Mouse (Mus musculus): ENCODE results near the gene Ctdsp2. TPM values are rescaled to one million over a fixed set of nuclear protein-coding genes. Genes with fewer than 3 reads are reported as not detected.

Ctdsp2 gene
- polyA plus RNA-seq, 1 experiment from 2014 or later, result 22.9 TPM

- H3K27me3 ChIP-seq (replicated peaks; ENCODE audit: control insufficient read depth, insufficient read depth, low read length), result no peaks in the 10 kb centered on the region
- H3K9ac ChIP-seq (replicated peaks; ENCODE audit: low read depth, low read length), result 0 out of 2 replicates have a peak overlapping the region, but pooled peaks have one; percentile 23
- H3K4me2 ChIP-seq (ENCODE audit: low read length), result no peak overlapping the region
- WGBS, result 50% methylated on average over 18 of the region's 18 CpGs
- H3K27ac ChIP-seq (ENCODE audit: low read length), result peak overlapping the region; percentile 76
- H3K9me3 ChIP-seq (ENCODE audit: control insufficient read depth, low read length), result no peaks in the 10 kb centered on the region
- peak; percentile 61 for ATAC-seq
- no peak overlapping the region for H3K4me3 ChIP-seq (replicated peaks; ENCODE audit: low read length)
- H3K36me3 ChIP-seq (ENCODE audit: control insufficient read depth, insufficient read depth), result no peaks in the 10 kb centered on the region
- H3K4me1 ChIP-seq (replicated peaks; ENCODE audit: control insufficient read depth, insufficient read depth, low read length), result peaks cover 19% of the 10 kb centered on the region
Measured at GRCm38 (mm10) chr10:126935556-126936381, 42.7 kb upstream of the Ctdsp2 start.

DNA sequence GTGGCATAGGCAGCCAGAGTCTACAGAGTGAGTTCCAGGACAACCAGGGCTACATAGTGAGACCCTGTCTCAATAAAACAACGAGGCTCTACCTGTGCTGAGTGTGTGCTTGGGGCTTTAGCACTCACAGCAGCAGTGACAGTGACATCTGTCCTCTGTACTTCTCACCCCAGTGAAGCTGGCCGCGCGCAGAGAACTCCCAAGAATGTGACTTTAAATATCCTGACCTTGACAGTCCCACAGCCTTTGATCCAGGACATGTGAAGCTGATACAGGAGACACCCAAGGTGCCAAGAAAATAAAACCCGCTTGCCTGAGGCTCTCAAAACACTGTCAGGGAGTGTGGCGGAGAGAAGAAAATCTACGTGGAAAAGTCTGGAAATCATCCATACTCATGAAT, 37.6 kb upstream of the Ctdsp2 start:
- no peak for ATAC-seq
- WGBS, result 79% methylated on average over 7 of the region's 7 CpGs

DNA sequence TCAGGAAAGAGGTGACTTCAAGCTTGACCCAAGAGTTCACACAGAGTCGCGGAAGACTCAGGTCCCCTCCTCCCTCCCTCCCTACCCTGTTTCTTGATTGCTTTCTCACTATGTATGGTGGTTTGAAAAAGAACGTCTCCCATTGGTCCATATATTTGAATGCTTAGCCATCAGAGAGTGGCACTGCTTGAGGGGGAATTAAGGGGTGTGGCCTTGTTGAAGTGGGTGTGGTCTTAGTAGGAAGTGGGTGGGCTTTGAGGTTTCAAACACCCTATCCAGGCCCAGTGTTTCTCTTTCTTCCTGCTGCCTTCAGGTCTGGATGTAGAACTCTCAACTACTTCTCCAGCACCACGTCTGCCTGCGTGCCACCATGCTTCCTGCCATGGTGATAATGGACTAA, 33.0 kb upstream of the Ctdsp2 start:
- Histone ChIP-seq H3K27me3 (replicated peaks; ENCODE audit: control insufficient read depth, insufficient read depth, low read length) (no peaks in the 10 kb centered on the region), H3K9me3 (ENCODE audit: control insufficient read depth, low read length) (0 out of 2 replicates have a peak, but pooled peaks cover 3% of the 10 kb centered on the region), H3K9ac (replicated peaks; ENCODE audit: low read depth, low read length) (no peak overlapping the region), H3K27ac (ENCODE audit: low read length) (no peak overlapping the region), H3K4me2 (ENCODE audit: low read length) (no peak overlapping the region), H3K4me1 (replicated peaks; ENCODE audit: control insufficient read depth, insufficient read depth, low read length) (no peaks in the 10 kb centered on the region), H3K4me3 (replicated peaks; ENCODE audit: low read length) (no peak overlapping the region), H3K36me3 (ENCODE audit: control insufficient read depth, insufficient read depth) (no peaks in the 10 kb centered on the region)
- WGBS, result 87% methylated on average over 5 of the region's 5 CpGs
- no peak for ATAC-seq

More for the DNA sequence above, 37.6 kb upstream of the Ctdsp2 start:
- Histone ChIP-seq H3K4me1 (replicated peaks; ENCODE audit: control insufficient read depth, insufficient read depth, low read length) (0 out of 2 replicates have a peak, but pooled peaks cover 2% of the 10 kb centered on the region), H3K27ac (ENCODE audit: low read length) (no peak overlapping the region), H3K9me3 (ENCODE audit: control insufficient read depth, low read length) (no peaks in the 10 kb centered on the region), H3K27me3 (replicated peaks; ENCODE audit: control insufficient read depth, insufficient read depth, low read length) (no peaks in the 10 kb centered on the region), H3K9ac (replicated peaks; ENCODE audit: low read depth, low read length) (no peak overlapping the region), H3K4me2 (ENCODE audit: low read length) (no peak overlapping the region), H3K36me3 (ENCODE audit: control insufficient read depth, insufficient read depth) (no peaks in the 10 kb centered on the region), H3K4me3 (replicated peaks; ENCODE audit: low read length) (no peak overlapping the region)

DNA sequence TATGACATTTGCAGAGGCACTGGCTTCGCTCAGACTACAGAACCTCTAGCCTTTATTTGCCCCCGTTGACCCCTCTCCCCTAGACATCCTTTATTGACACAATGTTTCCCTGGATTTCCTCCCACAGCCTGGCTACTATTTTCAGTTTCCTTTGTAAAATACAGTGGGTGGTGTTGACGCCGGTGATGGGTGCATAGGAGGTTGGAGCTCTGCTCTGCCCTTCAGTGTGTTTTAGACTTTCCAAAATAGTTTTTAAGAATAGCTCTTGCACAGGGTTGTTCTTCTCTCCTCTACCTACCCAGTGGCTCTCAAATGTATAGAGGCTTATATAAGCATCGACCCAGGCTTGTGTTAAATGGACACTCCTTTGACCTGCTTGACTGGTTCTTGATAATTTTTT, 28.7 kb upstream of the Ctdsp2 start:
- Histone ChIP-seq H3K4me3 (replicated peaks; ENCODE audit: low read length) (no peak overlapping the region), H3K27ac (ENCODE audit: low read length) (no peak overlapping the region), H3K4me1 (replicated peaks; ENCODE audit: control insufficient read depth, insufficient read depth, low read length) (no peaks in the 10 kb centered on the region), H3K9me3 (ENCODE audit: control insufficient read depth, low read length) (0 out of 2 replicates have a peak, but pooled peaks cover 3% of the 10 kb centered on the region), H3K36me3 (ENCODE audit: control insufficient read depth, insufficient read depth) (no peaks in the 10 kb centered on the region), H3K27me3 (replicated peaks; ENCODE audit: control insufficient read depth, insufficient read depth, low read length) (no peaks in the 10 kb centered on the region), H3K4me2 (ENCODE audit: low read length) (no peak overlapping the region), H3K9ac (replicated peaks; ENCODE audit: low read depth, low read length) (no peak overlapping the region)
- WGBS, result 73% methylated on average over 5 of the region's 5 CpGs
- ATAC-seq, result no peak

GRCm38 (mm10) chr10:126950572-126950971, 27.9 kb upstream of the Ctdsp2 start:
- no peak overlapping the region for H3K4me2 ChIP-seq (ENCODE audit: low read length)
- no peak overlapping the region for H3K27ac ChIP-seq (ENCODE audit: low read length)
- H3K36me3 ChIP-seq (ENCODE audit: control insufficient read depth, insufficient read depth), result no peaks in the 10 kb centered on the region
- no peaks in the 10 kb centered on the region for H3K4me1 ChIP-seq (replicated peaks; ENCODE audit: control insufficient read depth, insufficient read depth, low read length)
- 95% methylated on average over 4 of the region's 4 CpGs for WGBS
- 0 out of 2 replicates have a peak, but pooled peaks cover 3% of the 10 kb centered on the region for H3K9me3 ChIP-seq (ENCODE audit: control insufficient read depth, low read length)
- H3K4me3 ChIP-seq (replicated peaks; ENCODE audit: low read length), result no peak overlapping the region
- no peak for ATAC-seq
- H3K9ac ChIP-seq (replicated peaks; ENCODE audit: low read depth, low read length), result no peak overlapping the region
- H3K27me3 ChIP-seq (replicated peaks; ENCODE audit: control insufficient read depth, insufficient read depth, low read length), result no peaks in the 10 kb centered on the region

- Histone ChIP-seq H3K4me1 (replicated peaks; ENCODE audit: control insufficient read depth, insufficient read depth, low read length) (peaks cover 11% of the 10 kb centered on the region), H3K36me3 (ENCODE audit: control insufficient read depth, insufficient read depth) (no peaks in the 10 kb centered on the region), H3K27me3 (replicated peaks; ENCODE audit: control insufficient read depth, insufficient read depth, low read length) (no peaks in the 10 kb centered on the region), H3K9ac (replicated peaks; ENCODE audit: low read depth, low read length) (no peak overlapping the region), H3K4me3 (replicated peaks; ENCODE audit: low read length) (no peak overlapping the region), H3K27ac (ENCODE audit: low read length) (no peak overlapping the region), H3K9me3 (ENCODE audit: control insufficient read depth, low read length) (no peaks in the 10 kb centered on the region), H3K4me2 (ENCODE audit: low read length) (no peak overlapping the region)
- ATAC-seq, result no peak
- WGBS, result 95% methylated on average over 1 of the region's 1 CpGs
Measured at GRCm38 (mm10) chr10:126952375-126952774, 26.1 kb upstream of the Ctdsp2 start.

- H3K27me3 ChIP-seq (replicated peaks; ENCODE audit: control insufficient read depth, insufficient read depth, low read length), result no peaks in the 10 kb centered on the region
- ATAC-seq, result no peak
- no peaks in the 10 kb centered on the region for H3K9me3 ChIP-seq (ENCODE audit: control insufficient read depth, low read length)
- no peak overlapping the region for H3K9ac ChIP-seq (replicated peaks; ENCODE audit: low read depth, low read length)
- H3K27ac ChIP-seq (ENCODE audit: low read length), result no peak overlapping the region
- H3K4me2 ChIP-seq (ENCODE audit: low read length), result no peak overlapping the region
- H3K4me1 ChIP-seq (replicated peaks; ENCODE audit: control insufficient read depth, insufficient read depth, low read length), result peaks cover 17% of the 10 kb centered on the region
- WGBS, result 75% methylated on average over 3 of the region's 3 CpGs
- H3K36me3 ChIP-seq (ENCODE audit: control insufficient read depth, insufficient read depth), result no peaks in the 10 kb centered on the region
- no peak overlapping the region for H3K4me3 ChIP-seq (replicated peaks; ENCODE audit: low read length)
Measured at GRCm38 (mm10) chr10:126953029-126953471, 25.5 kb upstream of the Ctdsp2 start.

- Histone ChIP-seq H3K9ac (replicated peaks; ENCODE audit: low read depth, low read length) (peak overlapping the region; percentile 30), H3K4me1 (replicated peaks; ENCODE audit: control insufficient read depth, insufficient read depth, low read length) (peaks cover 17% of the 10 kb centered on the region), H3K4me2 (ENCODE audit: low read length) (peak overlapping the region; percentile 31), H3K36me3 (ENCODE audit: control insufficient read depth, insufficient read depth) (no peaks in the 10 kb centered on the region), H3K27me3 (replicated peaks; ENCODE audit: control insufficient read depth, insufficient read depth, low read length) (no peaks in the 10 kb centered on the region), H3K27ac (ENCODE audit: low read length) (peak overlapping the region; percentile 76), H3K9me3 (ENCODE audit: control insufficient read depth, low read length) (no peaks in the 10 kb centered on the region), H3K4me3 (replicated peaks; ENCODE audit: low read length) (no peak overlapping the region)
- 3% methylated on average over 15 of the region's 15 CpGs for WGBS
- peak; percentile 47 for ATAC-seq
Measured at GRCm38 (mm10) chr10:126956692-126957358, 21.7 kb upstream of the Ctdsp2 start.

DNA sequence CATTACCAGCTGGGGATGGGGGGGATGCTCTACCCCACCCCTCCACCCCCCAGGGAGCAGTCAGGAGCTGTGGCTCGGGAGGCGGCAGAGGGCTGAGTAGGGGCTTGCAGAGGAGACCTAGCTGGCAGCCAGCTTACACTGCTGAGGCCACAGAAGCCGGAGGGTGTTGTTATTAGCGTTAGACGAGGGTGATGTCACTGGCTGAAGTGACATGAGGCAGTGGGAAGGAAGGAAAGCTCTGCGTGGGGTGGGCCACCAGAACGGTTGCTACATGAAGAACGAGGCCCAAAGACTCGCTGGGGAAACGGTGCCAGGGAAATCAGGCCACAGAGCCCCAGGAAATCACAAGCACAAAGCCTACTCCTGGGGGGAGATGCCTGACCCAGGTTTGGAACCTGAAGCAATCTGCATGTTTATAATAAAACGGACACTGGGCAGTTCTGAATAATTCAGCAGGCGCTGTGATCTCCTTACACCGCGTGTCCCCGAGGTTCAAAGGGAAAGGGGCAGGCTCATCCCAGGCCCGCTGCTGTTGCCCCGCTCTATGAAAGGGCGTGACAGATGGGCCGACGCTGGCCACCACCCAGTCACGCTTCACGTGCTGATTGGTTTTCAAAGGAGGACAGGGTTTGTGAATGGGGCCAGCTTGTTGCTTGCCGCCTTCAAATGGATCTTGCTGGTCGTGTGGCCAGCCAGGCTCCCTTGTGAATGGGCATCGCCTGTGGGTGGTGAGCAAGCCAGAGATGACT, 21.0 kb upstream of the Ctdsp2 start:
- Histone ChIP-seq H3K4me2 (ENCODE audit: low read length) (peak overlapping the region; percentile 31), H3K4me1 (replicated peaks; ENCODE audit: control insufficient read depth, insufficient read depth, low read length) (peaks cover 23% of the 10 kb centered on the region), H3K27ac (ENCODE audit: low read length) (peak overlapping the region; percentile 76), H3K9me3 (ENCODE audit: control insufficient read depth, low read length) (no peaks in the 10 kb centered on the region), H3K9ac (replicated peaks; ENCODE audit: low read depth, low read length) (peak overlapping the region; percentile 30), H3K27me3 (replicated peaks; ENCODE audit: control insufficient read depth, insufficient read depth, low read length) (no peaks in the 10 kb centered on the region), H3K4me3 (replicated peaks; ENCODE audit: low read length) (peak overlapping the region; percentile 0; the same call in 1 of the 2 replicates), H3K36me3 (ENCODE audit: control insufficient read depth, insufficient read depth) (no peaks in the 10 kb centered on the region)
- 1% methylated on average over 25 of the region's 25 CpGs for WGBS
- peak; percentile 82 for ATAC-seq
